Mouse (Mus musculus) E14TG2a.4 (cell line): Measurements from ENCODE around the gene Myo3a.

ENCODE experiments used
- CTCF ChIP-seq: conservative IDR thresholded peaks from 2 replicates; pipeline ENCODE4 v1.5.1; 2014; ENCODE audit warnings: low read length
- NANOG ChIP-seq: IDR thresholded peaks from 2 replicates; pipeline ENCODE4 v1.6.1; 2014; ENCODE audit warnings: borderline replicate concordance, low read length, mixed read lengths

DNA sequence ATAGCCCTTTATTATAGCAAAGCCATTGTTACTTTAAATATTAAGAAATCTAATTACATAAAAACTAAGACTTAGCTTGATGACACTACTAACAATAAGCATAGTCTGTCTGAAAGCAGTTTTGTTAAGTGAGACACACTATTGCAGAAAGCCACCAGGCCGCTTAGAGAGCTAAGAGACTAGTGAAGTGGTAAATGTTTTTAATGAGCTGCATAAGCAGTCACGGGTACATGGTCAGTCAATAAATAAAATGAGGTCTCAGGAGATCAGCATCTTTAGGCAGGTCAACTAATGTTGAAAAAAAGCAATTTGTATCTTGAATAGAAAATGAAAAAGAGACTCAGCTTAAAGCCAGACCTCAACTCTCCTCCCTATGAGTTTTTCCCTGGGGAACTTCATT lies 44.3 kb downstream of the Myo3a start:
- no peak for TF ChIP-seq CTCF
- TF ChIP-seq NANOG: no peak
